Mouse (Mus musculus) frontal cortex, postnatal 10 days (tissue): ENCODE data around the gene 2410004P03Rik.

Experiments used
- DNase-seq, 2 experiments: peaks; one replicate each; pipeline ENCODE4 v3.0.0; 2022; ENCODE audit warnings: low spot score in 2 of 2, mixed read lengths in 1 of 2

2410004P03Rik gene

DNA sequence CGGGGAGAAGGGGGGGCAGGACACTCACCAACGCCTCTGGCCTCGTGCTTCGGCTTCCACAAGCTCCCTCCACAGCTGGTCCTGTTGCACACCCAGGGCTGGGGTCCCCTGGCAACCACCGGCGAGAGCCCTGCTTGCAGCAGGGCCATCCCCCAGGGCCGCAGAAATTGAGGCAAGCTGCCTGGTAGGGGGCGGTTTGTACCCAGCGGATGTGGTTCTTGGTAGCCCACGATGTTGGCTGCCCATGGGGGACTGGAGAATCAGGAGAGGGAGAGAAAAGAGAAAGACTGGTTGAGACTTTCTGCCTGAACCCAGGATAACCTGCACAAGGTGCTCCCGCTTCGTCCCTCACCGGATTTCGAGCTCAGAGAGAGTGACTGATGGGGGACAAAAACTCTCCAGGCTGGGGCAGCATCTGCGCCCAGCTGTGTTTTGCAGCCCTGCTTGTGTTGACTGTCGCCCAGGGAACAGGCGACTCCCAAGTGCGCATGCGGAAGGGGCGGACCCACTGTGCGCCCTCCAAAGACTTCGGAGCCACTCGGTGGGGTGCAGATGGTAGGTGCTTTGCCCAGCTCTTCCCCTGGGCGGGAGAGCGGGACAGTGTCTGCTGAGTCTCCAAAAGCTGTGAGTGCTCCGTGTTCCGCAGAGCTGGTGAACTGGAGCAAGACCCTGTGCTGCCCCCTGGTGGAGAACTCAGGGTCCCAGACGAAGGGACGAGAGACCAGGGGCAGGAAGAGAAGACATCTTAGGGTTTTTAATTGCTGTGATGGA lies at the start of gene 2410004P03Rik:
Gene 2410004P03Rik, minus strand, starts transcription at position 628 of the 771 bp plus-strand sequence.
- peak in 1 of 2 experiments; percentile 67 for DNase-seq

DNA sequence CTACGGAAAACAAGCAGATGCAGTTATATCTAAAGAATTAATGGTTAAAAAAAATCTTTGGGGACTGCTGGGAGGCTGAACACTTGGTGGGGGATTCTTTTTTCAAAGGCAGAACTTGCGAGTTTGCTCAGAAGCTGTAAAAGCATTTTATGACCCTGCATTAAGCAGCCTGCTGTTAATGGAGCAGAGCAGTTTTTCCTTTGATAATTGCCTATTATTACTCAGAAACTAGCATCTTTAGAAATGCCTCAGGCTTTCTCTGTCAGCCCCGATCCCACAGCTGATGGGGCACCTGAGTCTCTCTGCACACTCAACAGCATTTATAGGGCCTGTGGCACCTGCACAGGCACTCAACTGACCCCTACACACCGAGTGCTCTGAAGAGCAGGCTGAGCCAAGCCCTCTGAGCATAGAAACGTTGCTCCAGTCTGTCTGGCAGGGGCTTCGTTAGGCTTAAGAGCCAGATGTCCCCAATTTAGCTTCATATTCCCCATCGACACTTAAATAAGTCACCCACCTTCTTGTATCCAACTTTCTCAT lies 49.7 kb upstream of the 2410004P03Rik start:
- no peak for DNase-seq

DNA sequence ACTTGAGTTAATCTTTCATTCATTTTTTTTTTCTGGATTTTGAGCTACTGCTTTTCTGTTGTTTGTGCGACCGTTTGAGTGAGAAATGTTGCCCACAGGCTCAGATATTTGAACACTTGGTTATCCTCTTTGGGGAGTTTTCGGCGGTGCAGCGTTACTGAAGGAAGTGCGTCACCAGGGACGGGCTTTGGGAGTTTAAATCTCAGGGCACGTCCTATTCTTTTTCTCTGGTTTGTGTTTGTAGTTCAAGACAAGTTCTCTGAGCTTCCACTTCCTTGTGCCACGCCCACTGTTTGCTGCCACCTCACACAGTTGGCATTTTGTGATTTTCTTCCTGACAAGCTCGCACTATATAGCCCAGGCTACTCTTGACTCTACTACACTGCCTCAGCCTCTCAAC lies 47.0 kb upstream of the 2410004P03Rik start:
- DNase-seq = no peak

DNA sequence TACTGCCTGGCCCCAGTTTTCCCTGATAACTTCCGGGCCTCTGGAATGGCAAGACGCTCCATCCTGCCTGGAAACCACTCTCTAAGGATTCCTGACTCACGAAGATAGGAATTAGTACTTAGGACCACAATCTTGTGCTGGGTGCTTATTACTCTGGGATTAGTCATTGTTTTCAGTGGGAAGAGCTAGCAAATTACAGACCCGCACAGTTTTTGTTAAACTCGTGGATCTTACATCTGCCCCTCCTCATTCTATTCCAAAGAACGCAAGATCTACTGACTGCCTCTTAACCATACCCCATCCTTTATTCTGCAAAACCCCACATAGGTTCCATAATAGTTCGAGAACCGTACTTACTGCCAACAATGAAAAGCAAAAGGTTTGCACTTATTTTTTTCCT lies 45.6 kb upstream of the 2410004P03Rik start:
- DNase-seq = no peak

DNA sequence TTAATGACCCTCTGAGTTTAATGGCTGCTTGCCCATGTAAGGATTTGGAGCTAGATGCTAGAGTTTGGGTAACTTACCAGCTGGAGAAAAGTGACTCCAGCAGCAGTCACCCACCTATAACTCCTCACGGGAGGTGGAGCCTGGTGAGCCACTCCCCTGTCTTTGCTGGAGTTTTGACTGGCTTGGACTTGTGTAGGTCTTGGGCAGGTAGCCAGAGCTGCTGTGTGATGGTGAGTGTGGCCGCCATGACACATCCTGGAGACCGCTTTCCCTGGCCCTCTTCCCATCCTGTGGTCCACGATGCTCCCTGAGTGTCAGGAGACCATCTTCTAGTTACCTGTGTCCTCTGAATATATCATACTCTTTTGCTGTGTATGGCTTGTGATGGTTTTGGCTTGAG lies 44.2 kb upstream of the 2410004P03Rik start:
- DNase-seq = no peak

DNA sequence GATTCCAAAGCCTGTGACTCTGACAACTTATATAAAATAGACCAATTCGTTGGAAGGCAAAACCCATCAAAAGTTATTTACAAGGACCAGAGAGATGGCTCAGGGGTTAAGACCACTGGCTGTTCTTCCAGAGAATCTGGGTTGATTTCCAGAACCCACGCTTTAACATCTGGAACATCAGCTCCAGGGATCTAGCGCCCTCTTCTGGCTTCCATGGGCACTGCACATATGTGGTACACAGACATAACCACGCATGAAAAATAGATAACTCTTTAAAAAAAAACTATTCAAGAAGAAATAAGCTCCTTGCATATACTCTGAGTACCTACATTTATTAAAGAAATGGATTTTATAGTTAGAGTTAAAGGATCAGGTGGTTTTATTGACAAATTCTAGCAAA lies 43.2 kb upstream of the 2410004P03Rik start:
- no peak for DNase-seq

DNA sequence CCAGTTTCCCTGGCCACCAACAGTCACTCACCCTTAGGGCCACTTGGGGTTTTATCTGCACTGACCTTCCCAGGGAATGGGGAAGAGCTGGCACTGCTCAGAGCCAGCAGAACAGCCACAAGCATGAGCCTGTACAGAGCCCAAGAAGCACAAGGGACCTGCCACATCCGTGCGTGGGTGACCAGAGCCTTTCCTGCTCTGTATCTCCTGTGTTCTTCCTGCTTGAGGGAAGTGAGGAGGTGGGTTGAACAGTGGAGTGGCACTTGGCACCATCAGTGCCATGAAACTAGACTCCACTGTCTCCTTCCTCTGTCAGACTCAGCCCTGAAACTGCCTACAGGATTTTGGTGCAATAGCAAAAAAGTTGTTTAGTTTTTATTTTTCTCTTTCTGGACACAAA lies 41.1 kb upstream of the 2410004P03Rik start:
- DNase-seq = no peak

DNA sequence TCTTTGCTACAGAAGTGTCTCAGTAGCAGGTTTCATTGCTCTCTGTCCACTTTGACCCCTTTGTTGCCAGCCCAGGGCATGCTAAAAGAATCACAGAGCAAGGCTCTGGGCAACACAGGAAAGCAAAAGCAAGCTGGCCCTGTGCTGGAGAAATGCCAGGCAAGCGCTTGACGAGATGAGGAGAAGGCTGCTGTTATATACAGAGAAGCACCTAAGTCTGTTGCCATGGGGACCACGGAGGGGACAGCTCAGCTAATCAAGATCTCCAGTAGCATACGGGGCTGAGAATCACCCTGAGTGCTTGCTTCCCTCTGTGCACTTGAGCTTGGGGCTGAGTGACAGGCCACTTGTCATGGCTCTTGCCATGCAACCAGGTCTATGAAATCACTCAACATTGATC lies 39.5 kb upstream of the 2410004P03Rik start:
- DNase-seq = no peak

DNA sequence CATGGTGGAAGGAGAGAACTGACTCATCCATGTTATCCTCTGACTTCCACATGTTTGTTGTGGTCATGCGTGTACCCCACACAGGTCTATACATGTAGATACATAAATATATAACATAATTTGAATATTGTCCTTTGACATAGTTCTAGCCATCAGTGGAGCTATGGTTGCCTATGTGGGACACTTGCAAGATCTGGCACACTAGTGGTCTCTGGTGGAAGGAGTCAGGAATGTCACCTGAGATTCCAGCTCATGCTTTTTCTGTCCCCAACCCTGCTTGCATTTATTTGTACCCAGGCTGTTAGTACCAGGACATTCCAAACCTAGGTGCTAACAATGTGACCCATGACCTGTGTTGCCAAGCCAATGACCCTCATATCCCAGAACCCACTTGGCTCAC lies 38.3 kb upstream of the 2410004P03Rik start:
- DNase-seq = no peak

DNA sequence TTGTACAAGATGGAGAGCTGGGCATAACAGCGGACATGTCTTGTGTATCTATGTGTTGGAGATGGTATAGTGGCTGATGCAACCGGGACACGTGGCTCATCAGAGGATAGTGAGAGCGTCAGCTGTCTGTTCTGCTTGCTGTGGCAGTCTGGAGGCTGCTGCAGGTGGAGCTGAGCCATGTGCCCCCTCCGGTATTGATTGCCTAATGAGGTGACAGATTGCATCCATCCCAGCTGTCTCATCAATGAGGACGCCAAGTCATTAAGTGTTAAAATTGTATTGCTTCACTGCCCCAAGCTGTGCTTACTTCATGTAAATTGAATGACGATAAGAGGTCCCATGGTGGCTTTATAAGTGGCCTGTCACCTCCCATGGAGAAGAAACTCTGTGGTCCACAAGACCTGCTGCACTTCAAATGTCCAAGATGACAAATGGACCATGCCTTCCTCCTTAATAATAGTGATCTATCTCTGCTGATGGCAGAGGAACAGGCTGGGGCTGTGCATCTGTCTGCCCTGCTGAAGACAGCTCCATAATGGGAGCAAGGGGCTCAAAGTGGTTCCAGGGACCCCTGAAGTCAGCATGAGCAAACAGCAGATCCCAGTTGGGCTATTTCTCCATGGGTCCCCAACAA lies 37.6 kb upstream of the 2410004P03Rik start:
- DNase-seq = no peak

DNA sequence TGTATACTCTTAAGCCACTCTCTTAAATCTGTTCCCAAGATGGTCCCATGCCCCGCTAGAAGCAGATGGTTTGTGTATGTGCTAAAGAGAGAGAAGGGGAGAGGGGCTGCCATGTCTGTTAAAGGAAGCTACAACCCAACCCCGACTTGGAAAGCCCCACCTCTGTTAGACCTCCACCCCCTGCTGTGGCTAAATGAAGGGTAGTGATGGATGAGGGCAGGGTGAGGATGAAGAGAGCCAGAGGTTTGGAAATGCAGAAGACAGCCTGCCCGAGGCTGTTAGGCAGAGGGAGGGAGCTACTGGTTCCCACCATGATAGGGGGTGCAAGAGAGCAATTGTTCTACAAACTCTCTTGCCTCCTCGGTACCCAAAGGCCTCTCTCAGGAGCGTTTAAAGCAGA lies 31.8 kb upstream of the 2410004P03Rik start:
- no peak for DNase-seq

DNA sequence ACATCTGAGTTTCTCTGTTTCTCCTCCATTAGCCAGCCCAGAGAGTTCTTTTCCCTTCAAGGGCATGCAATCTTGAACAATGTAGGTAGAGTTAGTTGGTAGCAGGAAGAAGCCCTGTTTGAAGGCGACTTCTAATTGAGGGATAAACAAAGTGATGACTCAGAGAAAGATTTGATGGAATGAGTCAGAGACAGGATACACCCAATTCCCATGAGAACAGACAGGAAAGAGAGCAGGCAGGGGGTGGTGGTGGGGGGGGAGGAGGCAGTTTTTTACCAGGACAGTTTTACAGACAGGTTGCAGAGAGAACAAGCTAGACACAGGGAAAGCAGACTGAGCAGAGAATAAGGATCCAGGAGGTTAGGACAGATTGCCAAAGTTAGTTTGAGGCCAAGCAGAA lies 29.0 kb upstream of the 2410004P03Rik start:
- no peak for DNase-seq

DNA sequence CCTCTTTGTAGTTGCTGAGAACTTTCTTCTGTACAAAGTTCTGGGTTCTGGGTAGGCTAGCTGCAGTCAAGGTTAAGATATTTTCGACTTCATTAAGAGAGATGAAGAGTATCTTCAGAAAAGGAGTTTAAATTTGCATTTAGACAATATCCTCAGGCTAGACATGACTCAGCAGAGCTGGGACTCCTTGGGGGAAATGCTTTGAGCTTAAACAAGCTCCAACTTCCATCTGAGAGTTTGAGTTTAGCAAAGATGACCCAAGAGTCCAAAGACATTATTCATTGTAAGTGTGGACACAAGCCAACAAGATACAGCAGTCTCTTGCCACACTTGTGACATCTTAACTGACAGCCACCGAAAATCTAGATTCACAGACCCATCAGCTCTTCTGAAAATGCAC lies 27.9 kb upstream of the 2410004P03Rik start:
- DNase-seq = no peak

DNA sequence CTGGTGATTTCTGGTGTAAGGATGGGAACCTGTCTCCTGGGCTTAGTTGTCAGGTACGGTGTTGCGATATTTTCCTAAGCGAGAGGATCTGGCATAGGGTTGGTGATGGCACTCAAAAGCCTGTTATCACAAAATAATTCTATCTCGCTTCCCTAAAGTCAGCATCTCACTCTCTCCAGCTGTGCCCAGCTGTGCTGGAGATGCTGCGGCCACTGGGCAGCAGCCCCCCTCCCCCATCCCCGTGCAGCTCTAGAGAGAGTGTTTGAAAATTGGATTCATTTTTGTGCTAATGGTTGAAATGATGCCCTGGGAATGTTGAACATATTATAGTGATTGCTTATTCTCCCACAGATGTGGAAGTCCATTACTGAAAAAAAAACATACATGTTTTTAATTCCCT lies 26.7 kb upstream of the 2410004P03Rik start:
- no peak for DNase-seq

DNA sequence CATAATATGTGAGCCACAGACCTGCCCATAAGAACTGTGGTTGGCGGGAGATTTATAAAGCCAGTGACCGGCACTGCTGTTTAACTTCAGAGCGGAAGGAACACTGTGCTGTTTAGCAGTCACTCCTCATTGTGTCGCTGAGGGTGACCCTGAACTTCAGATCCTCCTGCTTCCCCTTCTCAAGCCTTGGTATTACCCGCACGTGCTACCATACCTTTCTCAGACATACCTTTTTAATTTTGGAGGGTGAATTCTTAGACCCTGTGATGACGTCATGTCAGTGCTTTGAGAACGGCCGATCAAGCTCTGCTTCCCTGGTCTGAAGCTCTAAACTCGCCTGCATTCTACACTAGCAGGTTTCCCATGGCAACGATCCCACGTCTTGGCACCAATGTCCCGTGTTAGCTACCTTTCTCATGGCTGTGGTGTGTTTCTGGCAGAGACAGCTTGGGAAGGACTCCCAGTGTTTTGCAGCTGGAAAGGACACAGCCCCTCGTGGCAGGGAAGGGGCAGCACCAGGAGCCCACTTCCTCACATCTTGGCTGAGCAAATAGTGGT lies 25.6 kb upstream of the 2410004P03Rik start:
- DNase-seq = no peak

DNA sequence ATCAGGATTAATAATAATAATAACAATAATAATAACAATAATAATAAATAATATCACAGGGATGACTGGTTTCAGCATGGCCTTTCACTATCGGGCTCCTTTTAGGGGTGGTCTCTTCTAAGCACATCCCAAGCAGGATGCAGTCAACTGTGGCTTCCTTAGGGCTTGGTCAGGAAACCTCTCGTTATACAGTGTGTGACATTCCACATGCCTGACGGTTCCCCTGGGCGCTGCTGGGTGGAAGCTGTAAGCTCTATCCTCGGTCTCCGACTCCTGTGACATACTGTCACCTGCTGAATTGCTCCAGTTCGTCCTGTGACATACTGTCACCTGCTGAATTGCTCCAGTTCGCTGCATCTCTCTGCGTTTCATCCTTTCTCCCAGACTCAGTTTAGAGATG lies 25.0 kb upstream of the 2410004P03Rik start:
- no peak for DNase-seq

DNA sequence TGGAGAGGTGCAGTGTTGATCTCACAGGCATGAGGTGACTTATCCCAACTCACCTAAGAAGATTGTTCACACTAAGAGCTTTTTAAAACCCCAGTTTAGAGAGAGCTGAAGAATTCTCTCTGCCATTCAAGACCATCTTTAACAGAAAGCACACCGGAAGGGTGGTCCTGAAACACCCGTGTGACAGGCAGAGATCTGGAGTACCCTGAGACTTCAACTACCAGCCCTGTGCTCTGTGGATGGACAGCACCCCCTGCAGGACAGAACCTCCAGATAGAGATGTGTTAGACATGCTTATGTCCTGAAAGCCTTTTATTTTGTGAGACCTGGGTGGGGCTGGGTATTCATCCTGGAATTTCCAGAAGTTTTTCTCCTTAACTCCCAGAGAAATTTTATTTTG lies 23.6 kb upstream of the 2410004P03Rik start:
- DNase-seq = no peak

DNA sequence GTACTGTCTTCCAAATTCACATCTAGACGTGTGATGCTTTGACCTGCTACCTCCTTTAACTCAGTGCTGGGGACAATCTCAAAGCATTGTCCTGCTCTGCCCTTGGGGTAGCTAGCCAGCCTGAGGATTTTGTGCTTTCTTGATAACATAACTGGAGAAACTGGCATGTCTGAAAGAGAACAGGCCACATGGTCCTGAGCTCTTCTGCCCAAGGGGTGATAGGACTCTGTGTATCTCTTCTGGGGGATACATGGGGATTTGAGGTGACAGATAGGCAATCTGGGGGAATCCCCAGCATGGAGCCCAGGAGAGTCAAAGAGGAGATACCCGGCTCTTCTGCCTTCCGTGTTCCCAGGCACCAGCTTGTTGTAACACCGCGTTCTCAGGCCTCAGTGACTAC lies 23.1 kb upstream of the 2410004P03Rik start:
- DNase-seq = no peak

DNA sequence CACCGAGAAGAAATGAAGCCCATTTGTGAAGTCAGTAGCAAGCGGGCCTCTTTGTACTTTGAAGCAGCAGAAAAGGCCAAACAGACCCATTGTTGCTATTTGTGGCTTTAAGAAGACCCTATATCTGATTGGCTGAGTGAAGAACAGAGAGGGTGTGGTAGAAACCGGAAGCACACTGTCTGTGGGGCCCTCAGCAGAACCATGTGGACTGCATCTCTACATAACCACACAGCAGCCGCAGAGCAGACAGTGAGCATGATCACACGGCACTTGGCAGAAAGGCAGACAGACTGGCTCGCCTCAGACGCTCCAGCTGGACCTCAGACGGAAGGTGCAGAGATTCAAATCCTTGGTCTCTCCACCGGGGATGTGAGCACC lies 21.9 kb upstream of the 2410004P03Rik start:
- no peak for DNase-seq

DNA sequence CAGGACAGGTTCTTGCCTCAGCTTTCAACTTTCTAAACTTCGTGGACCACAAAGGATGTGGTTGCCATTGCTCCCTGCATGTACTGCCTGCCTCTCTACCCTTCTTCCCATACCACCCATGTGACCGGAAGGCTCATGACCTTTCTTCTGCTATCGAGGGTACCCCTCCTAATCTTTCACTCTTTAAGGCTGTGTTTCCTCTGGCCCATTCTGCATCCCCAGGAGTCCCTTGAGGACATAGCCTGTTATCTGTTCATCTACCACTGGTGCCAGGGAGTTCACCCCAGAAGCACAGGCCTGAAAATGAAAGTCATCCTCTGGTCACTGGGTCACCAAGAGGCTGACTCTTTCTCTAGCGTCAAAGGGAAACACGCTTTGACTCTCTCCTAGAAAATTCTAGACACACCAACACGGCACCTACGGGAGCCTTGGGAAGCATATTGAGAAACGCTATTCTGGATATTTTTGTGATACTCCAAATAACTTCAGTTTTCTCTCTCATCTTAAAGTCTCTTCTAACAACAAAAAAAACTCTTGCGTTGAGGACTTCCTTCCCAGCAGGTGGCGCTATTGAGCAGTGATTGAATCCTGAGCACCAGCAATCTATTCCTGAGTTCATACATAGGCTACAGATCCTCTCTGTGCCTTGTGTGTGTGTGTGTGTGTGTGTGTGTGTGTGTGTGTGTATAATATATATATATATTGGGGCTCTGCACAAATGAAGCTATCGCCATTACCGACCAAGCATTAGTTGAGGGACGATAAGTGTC lies 21.4 kb upstream of the 2410004P03Rik start:
- peak; percentile 59 to 79 for DNase-seq

DNA sequence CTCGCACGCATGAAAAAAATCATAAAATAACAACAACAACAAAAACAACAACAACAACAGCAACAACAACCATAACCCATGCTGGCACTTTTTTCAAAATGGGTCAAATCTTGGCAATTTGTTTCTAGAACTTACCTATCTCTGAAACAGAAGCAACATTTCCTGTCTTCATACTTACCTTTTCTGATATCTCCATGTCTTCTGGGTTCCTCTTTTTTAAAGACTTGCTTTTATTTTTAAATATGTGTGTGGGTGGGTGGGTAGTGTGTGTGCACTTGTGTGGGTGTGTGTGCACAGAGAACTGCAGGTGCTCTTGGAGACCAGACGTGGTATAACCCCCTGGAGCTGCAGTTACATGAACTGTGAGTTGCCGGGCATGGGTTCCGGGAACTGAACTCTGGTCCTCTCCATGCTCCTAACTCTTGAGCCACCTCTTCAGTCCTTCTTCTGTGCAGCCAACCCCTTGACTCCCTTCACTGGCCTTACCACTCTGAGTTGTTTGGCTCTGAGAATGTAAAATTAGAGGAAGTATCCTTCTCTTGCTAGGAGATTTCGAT lies 13.1 kb upstream of the 2410004P03Rik start:
- DNase-seq = no peak

DNA sequence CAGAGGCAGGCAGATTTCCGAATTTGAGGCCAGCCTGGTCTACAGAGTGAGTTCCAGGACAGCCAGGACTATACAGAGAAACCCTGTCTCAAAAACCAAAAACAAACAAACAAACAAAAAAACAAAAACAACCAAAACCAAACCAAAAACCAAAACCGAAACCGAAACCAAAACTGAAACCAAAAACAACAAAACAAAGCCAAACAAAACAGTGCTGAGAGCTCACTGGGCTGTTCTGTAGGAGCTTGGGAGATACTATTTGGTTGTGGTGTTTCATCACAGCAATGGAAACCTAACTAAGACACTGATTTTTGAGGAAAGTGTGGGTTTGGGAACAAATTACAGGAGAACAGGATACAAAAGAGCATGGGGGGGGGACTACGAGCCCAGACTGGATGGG lies 10.6 kb upstream of the 2410004P03Rik start:
- DNase-seq = no peak
